Mouse (Mus musculus) cortical plate, adult 2 months (tissue): ENCODE measurements at regions not wholly inside any gene's neighbourhood (a gene's known extent, or its start where the extent isn't known, plus 50 kb on each side); places are given as distances from the start of the nearest gene placed in this dataset.
"Not testable (repeated sequence)": the region's sequence is repeated elsewhere in the genome, so short reads cannot be mapped to it uniquely, and the experiment has no call there.

ENCODE experiments used
- H3K27ac ChIP-seq: fragments of 200-500 bp; 2 replicates; pipeline ENCODE4 v1.5.1; 2012; ENCODE audit warnings: low read length, control low read depth, inconsistent platforms; ENCODE audit not compliant: insufficient read depth
- H3K4me1 ChIP-seq: fragments of 200-500 bp; 2 replicates; pipeline ENCODE4 v1.6.1; 2011; ENCODE audit warnings: low read length; ENCODE audit not compliant: control insufficient read depth, insufficient read depth
- H3K4me3 ChIP-seq: fragments of 200-500 bp; 2 replicates; pipeline ENCODE4 v1.5.1; 2011; ENCODE audit warnings: mild to moderate bottlenecking, low read length, control low read depth; ENCODE audit not compliant: insufficient read depth
- CTCF ChIP-seq: fragments of 200-500 bp; IDR thresholded peaks from 2 replicates; pipeline ENCODE4 v1.5.1; 2011; ENCODE audit warnings: mild to moderate bottlenecking, control low read depth, low read length; ENCODE audit not compliant: insufficient read depth; ENCODE audit errors: extremely low read depth
- POLR2A ChIP-seq: fragments of 200-500 bp; IDR thresholded peaks from 2 replicates; pipeline ENCODE4 v1.6.1; 2011; ENCODE audit warnings: mild to moderate bottlenecking, low read length, control low read depth; ENCODE audit not compliant: insufficient read depth; ENCODE audit errors: extremely low read depth

GRCm38 (mm10) chr17:4024384-4024783 lies 328.3 kb upstream of the Nox3 start:
- H3K4me3 ChIP-seq, result no peak overlapping the region
- H3K4me1 ChIP-seq, result no peaks in the 10 kb centered on the region
- H3K27ac ChIP-seq, result no peak overlapping the region
- TF ChIP-seq CTCF (no peak), POLR2A (no peak)

- TF ChIP-seq POLR2A, result no peak
- TF ChIP-seq CTCF, result no peak
- Histone ChIP-seq H3K27ac (no peak overlapping the region), H3K4me1 (no peaks in the 10 kb centered on the region), H3K4me3 (no peak overlapping the region)
Observed at GRCm38 (mm10) chr17:4029202-4029601, 333.1 kb upstream of the Nox3 start.

GRCm38 (mm10) chr17:4034816-4035360 lies 338.8 kb upstream of the Nox3 start:
- TF ChIP-seq CTCF (no peak), POLR2A (no peak)
- Histone ChIP-seq H3K4me3 (no peak overlapping the region), H3K4me1 (no peaks in the 10 kb centered on the region), H3K27ac (no peak overlapping the region)

GRCm38 (mm10) chr17:4040104-4040664 lies 344.1 kb upstream of the Nox3 start:
- Histone ChIP-seq H3K4me1 (no peaks in the 10 kb centered on the region), H3K27ac (no peak overlapping the region), H3K4me3 (no peak overlapping the region)
- TF ChIP-seq POLR2A (no peak), CTCF (no peak)

- H3K27ac ChIP-seq, H3K4me3 ChIP-seq, H3K4me1 ChIP-seq: not testable (repeated sequence)
Observed at GRCm38 (mm10) chr17:4060186-4060585, 364.1 kb upstream of the Nox3 start.

DNA sequence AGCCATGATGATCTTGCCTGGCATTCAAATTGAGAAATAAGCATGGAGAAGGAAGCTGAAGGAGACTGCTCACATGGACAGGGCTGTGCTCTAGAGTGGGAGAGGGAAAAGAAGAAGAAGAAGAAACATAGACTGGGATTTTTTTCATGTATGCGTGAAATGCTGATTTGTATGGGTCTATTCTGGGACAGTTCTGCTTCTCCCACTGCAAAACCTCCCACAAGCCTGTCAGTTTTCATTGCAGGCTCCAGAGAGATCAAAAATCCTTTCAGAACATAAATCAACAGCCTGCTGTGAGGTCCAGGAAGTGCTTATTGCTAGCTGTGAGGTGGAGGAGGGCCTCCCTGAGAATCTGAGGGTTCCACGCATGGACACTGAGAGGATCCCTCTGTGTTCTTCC lies 377.3 kb upstream of the Nox3 start:
- Histone ChIP-seq H3K27ac (peak overlapping the region; percentile 21; the same call in 1 of the 2 replicates), H3K4me3 (no peak overlapping the region), H3K4me1 (no peaks in the 10 kb centered on the region; the same call in 1 of the 2 replicates)
- TF ChIP-seq POLR2A, result no peak
- no peak for TF ChIP-seq CTCF

GRCm38 (mm10) chr17:4080564-4080963 lies 384.5 kb upstream of the Nox3 start:
- TF ChIP-seq CTCF (no peak), POLR2A (no peak)
- no peaks in the 10 kb centered on the region for H3K4me1 ChIP-seq

GRCm38 (mm10) chr17:4094621-4095020 lies 398.6 kb upstream of the Nox3 start:
- Histone ChIP-seq H3K4me3 (no peak overlapping the region), H3K4me1 (no peaks in the 10 kb centered on the region), H3K27ac (no peak overlapping the region)
- TF ChIP-seq CTCF (no peak), POLR2A (no peak)

More at GRCm38 (mm10) chr17:4080564-4080963, 384.5 kb upstream of the Nox3 start:
- Histone ChIP-seq H3K27ac (no peak overlapping the region), H3K4me3 (no peak overlapping the region)

DNA sequence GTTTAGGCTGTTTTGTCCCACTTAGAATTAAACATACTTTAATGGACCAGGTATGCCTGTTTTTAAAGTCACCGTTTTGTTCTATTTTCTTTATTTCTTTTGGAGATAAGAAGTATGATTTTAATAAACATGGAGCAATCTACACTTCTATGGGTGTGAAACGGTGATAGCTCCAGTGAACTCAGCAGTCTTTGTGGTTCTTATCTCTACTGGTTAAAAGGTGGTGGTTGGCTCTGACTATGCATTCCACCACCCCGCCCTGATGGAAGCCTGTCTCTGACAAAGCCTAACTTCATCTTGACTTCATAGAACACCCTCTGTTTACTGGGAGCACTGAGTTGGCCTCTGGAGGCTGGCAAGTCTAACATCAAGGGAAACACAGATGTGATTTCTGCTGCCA lies 407.3 kb upstream of the Nox3 start:
- Histone ChIP-seq H3K4me3 (no peak overlapping the region), H3K4me1 (no peaks in the 10 kb centered on the region), H3K27ac (no peak overlapping the region)
- TF ChIP-seq POLR2A (no peak), CTCF (no peak)

DNA sequence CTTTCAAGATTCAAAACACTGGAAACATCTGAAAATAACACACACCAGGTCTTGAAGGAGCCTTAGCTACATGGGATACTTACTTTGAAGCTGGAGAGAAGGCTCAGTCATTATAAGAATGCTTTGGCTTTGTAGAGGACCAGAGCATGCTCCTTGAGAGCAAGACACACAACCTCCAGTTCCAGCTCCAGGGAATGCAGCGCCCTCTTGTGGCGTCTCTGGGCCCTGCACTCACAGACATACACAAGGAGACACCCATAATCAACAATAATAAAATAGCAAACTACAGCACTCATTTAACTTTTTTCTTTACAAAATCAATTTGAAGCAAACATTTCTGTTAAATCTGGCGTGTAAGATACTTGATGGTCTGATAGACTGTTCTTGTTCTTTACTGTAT lies 413.2 kb upstream of the Nox3 start:
- no peaks in the 10 kb centered on the region for H3K4me1 ChIP-seq
- no peak for TF ChIP-seq POLR2A
- peak; percentile 32; the same call in 1 of the 2 replicates for TF ChIP-seq CTCF
- H3K4me3 ChIP-seq, result no peak overlapping the region
- no peak overlapping the region for H3K27ac ChIP-seq

GRCm38 (mm10) chr17:4113021-4113420 lies 417.0 kb upstream of the Nox3 start:
- TF ChIP-seq CTCF (no peak), POLR2A (no peak)
- H3K4me1 ChIP-seq, result no peaks in the 10 kb centered on the region

GRCm38 (mm10) chr17:4116476-4116875 lies 420.4 kb upstream of the Nox3 start:
- no peak overlapping the region for H3K4me3 ChIP-seq
- H3K27ac ChIP-seq, result no peak overlapping the region
- H3K4me1 ChIP-seq, result no peaks in the 10 kb centered on the region
- TF ChIP-seq POLR2A (no peak), CTCF (no peak)

More at GRCm38 (mm10) chr17:4113021-4113420, 417.0 kb upstream of the Nox3 start:
- H3K27ac ChIP-seq, result no peak overlapping the region
- H3K4me3 ChIP-seq, result no peak overlapping the region
